Mouse (Mus musculus): ENCODE measurements at regions not wholly inside any gene's neighbourhood (a gene's known extent, or its start where the extent isn't known, plus 50 kb on each side); places are given as distances from the start of the nearest gene placed in this dataset.

GRCm38 (mm10) chr11:6893734-6894133 is 56.3 kb upstream of the Gm11983 start:
- no peak for ATAC-seq (replicated peaks; ENCODE audit: insufficient number of reproducible peaks, low FRiP score, low TSS enrichment)
- Histone ChIP-seq H3K4me1 (ENCODE audit: control insufficient read depth, insufficient read depth, low read length) (no peaks in the 10 kb centered on the region), H3K9ac (ENCODE audit: low read depth, low read length) (no peak overlapping the region), H3K27ac (ENCODE audit: low read depth, low read length) (no peak overlapping the region), H3K4me3 (ENCODE audit: low read depth, low read length) (no peak overlapping the region), H3K27me3 (ENCODE audit: control insufficient read depth, insufficient read depth, low read length) (no peaks in the 10 kb centered on the region; the same call in 1 of the 2 replicates), H3K9me3 (replicated peaks; ENCODE audit: control insufficient read depth, low read length) (no peaks in the 10 kb centered on the region), H3K4me2 (no peak overlapping the region), H3K36me3 (ENCODE audit: control insufficient read depth, insufficient read depth, low read length) (no peaks in the 10 kb centered on the region)
- WGBS (ENCODE audit: insufficient replicate concordance) = 60% methylated on average over 1 of the region's 1 CpGs

DNA sequence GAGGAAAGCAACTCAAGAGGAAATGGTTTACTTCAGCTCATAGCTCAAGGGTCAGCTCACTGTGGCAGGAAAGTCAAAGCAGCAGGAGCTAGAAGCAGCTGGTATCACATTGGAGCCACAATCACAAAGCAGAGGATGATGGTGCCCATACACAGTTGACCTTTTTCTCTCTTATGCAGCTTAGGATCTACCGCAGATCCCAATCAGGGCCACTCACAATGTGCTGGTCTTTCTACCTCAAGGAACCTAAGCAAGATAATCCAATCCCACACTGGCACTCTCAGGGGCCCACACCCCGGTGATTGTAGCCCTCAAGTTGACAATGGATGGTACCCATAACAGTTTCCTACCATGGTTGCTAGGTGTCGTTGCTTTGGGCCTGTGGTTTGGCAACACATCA is 55.6 kb upstream of the Gm11983 start:
- H3K27me3 ChIP-seq (ENCODE audit: control insufficient read depth, insufficient read depth, low read length) = no peaks in the 10 kb centered on the region; the same call in 1 of the 2 replicates
- no peak for ATAC-seq (replicated peaks; ENCODE audit: insufficient number of reproducible peaks, low FRiP score, low TSS enrichment)
- no peak overlapping the region for H3K27ac ChIP-seq (ENCODE audit: low read depth, low read length)
- no peak overlapping the region for H3K9ac ChIP-seq (ENCODE audit: low read depth, low read length)
- no peak overlapping the region for H3K4me2 ChIP-seq
- WGBS (ENCODE audit: insufficient replicate concordance) = 87% methylated on average over 3 of the region's 3 CpGs
- no peak overlapping the region for H3K4me3 ChIP-seq (ENCODE audit: low read depth, low read length)
- no peaks in the 10 kb centered on the region for H3K36me3 ChIP-seq (ENCODE audit: control insufficient read depth, insufficient read depth, low read length)
- H3K9me3 ChIP-seq (replicated peaks; ENCODE audit: control insufficient read depth, low read length) = no peaks in the 10 kb centered on the region
- H3K4me1 ChIP-seq (ENCODE audit: control insufficient read depth, insufficient read depth, low read length) = no peaks in the 10 kb centered on the region

DNA sequence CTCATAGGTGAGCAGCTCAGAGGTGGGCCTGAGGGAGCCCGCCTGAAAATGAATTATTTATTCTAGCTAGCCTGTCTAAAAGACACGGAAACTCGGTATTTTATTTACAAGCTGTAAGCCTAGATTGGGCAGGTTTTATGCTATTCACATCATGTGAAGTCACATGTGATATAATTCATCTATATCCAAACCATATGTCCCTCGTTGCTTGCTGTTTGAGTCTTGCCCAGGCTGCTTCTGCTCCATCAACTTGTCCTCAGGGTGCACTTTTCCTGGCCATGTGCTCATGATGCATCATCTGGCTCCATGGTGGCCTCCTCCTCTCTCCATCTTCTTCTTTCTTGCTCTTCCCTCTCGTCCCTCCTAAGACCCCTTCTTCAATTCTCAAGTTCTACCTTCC is 53.0 kb upstream of the Gm11983 start:
- Histone ChIP-seq H3K4me3 (ENCODE audit: low read depth, low read length) (no peak overlapping the region), H3K9me3 (replicated peaks; ENCODE audit: control insufficient read depth, low read length) (no peaks in the 10 kb centered on the region), H3K4me2 (no peak overlapping the region), H3K27me3 (ENCODE audit: control insufficient read depth, insufficient read depth, low read length) (no peaks in the 10 kb centered on the region; the same call in 1 of the 2 replicates), H3K4me1 (ENCODE audit: control insufficient read depth, insufficient read depth, low read length) (no peaks in the 10 kb centered on the region), H3K27ac (ENCODE audit: low read depth, low read length) (no peak overlapping the region), H3K36me3 (ENCODE audit: control insufficient read depth, insufficient read depth, low read length) (no peaks in the 10 kb centered on the region), H3K9ac (ENCODE audit: low read depth, low read length) (no peak overlapping the region)
- ATAC-seq (replicated peaks; ENCODE audit: insufficient number of reproducible peaks, low FRiP score, low TSS enrichment) = no peak
- 68% methylated on average over 5 of the region's 5 CpGs for WGBS (ENCODE audit: insufficient replicate concordance)

DNA sequence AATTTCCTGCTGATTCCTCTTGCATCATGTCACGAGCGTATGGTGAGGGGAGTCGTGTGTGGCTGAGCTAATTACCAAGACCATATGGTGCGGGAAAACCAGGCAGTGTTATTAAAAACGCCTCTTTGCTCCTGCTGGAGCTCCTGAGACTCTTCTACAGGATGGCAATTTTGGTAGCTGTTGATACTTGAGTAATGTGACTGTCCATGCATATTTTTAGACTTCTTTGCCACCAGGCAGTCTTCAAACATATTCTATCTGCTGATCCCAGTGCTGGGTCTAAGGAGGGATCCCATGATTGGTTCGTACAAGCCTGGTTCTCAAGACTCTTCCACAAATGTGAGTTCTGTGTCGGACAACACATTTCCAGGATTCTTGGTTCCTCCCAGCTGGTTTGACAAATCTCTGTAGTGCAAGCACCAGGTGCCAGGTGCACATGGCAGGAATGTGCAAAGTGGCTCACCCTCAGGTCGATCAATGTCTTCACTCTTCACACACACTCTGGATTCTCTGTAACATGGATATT is 52.3 kb upstream of the Gm11983 start:
- Histone ChIP-seq H3K27ac (ENCODE audit: low read depth, low read length) (no peak overlapping the region), H3K9ac (ENCODE audit: low read depth, low read length) (no peak overlapping the region), H3K9me3 (replicated peaks; ENCODE audit: control insufficient read depth, low read length) (no peaks in the 10 kb centered on the region), H3K36me3 (ENCODE audit: control insufficient read depth, insufficient read depth, low read length) (no peaks in the 10 kb centered on the region), H3K4me3 (ENCODE audit: low read depth, low read length) (no peak overlapping the region), H3K4me2 (no peak overlapping the region), H3K4me1 (ENCODE audit: control insufficient read depth, insufficient read depth, low read length) (no peaks in the 10 kb centered on the region), H3K27me3 (ENCODE audit: control insufficient read depth, insufficient read depth, low read length) (no peaks in the 10 kb centered on the region; the same call in 1 of the 2 replicates)
- ATAC-seq (replicated peaks; ENCODE audit: insufficient number of reproducible peaks, low FRiP score, low TSS enrichment) = no peak
- 77% methylated on average over 8 of the region's 8 CpGs for WGBS (ENCODE audit: insufficient replicate concordance)

DNA sequence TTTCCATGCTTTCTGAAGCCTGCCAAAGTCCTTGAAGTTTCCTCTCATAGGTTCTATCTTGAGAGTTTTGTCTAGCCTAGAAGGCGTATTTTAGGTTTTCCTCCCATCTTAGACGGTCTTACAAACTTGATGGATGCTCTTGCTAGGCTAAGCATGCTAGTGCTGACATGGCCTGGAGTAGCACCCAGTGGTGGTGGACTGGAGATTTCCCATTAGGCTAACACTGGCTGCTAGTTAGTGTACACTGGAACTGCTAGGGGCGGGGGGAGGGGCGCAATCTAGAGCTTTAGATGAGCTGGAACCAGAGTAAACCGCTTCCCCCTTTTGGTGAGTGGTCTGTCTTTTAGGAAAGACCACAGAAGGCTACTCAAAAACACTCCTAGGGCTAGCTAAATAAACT is 51.7 kb upstream of the Gm11983 start:
- Histone ChIP-seq H3K9me3 (replicated peaks; ENCODE audit: control insufficient read depth, low read length) (no peaks in the 10 kb centered on the region), H3K4me3 (ENCODE audit: low read depth, low read length) (no peak overlapping the region), H3K36me3 (ENCODE audit: control insufficient read depth, insufficient read depth, low read length) (no peaks in the 10 kb centered on the region), H3K27ac (ENCODE audit: low read depth, low read length) (no peak overlapping the region), H3K27me3 (ENCODE audit: control insufficient read depth, insufficient read depth, low read length) (no peaks in the 10 kb centered on the region), H3K4me1 (ENCODE audit: control insufficient read depth, insufficient read depth, low read length) (no peaks in the 10 kb centered on the region), H3K9ac (ENCODE audit: low read depth, low read length) (no peak overlapping the region), H3K4me2 (no peak overlapping the region)
- no peak for ATAC-seq (replicated peaks; ENCODE audit: insufficient number of reproducible peaks, low FRiP score, low TSS enrichment)
- WGBS (ENCODE audit: insufficient replicate concordance) = 83% methylated on average over 5 of the region's 5 CpGs

Data from heart, embryonic 11.5 days (tissue).